Mouse (Mus musculus): Measurements from ENCODE around the gene Chadl.
A peak's percentile ranks its signal among the peaks of the same experiment; 100 is the strongest.
"Not testable (repeated sequence)": the region's sequence is repeated elsewhere in the genome, so short reads cannot be mapped to it uniquely, and the experiment has no call there.

Gene Chadl

GRCm38 (mm10) chr15:81697175-81697574 lies at the start of gene Chadl:
TSS of gene Chadl (minus strand) at chr15:81697287.
- peak in 1 of 2 experiments; percentile 31 for DNase-seq

- DNase-seq, result peak; percentile 39 to 64
Observed at GRCm38 (mm10) chr15:81745601-81746114, 48.6 kb upstream of the Chadl start.

- peak; percentile 76 to 78 for DNase-seq
Observed at GRCm38 (mm10) chr15:81744992-81745600, 48.0 kb upstream of the Chadl start, which contains the start of the genes Zc3h7b and Rangap1. TSS of gene Zc3h7b (plus strand) at chr15:81745057. TSS of gene Rangap1 (minus strand) at chr15:81745530.

DNA sequence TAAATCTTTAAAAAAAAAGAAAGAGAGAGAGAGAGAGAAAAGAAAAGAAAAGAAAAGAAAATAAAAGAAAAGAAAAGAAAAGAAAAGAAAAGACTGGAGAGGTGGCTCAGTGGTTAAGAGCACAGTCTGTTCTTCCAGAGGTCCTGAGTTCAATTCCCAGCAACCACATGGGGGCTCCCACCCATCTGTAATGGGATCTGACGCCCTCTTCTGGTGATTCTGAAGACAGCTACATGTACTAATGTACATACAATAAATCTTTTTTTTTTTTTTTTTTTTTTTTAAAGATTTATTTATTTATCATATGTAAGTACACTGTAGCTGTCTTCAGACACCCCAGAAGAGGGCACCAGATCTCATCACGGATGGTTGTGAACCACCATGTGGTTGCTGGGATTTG lies 45.3 kb upstream of the Chadl start:
- not testable (repeated sequence) for DNase-seq

- DNase-seq, result no peak
Observed at GRCm38 (mm10) chr15:81739924-81740323, 42.8 kb upstream of the Chadl start.

DNA sequence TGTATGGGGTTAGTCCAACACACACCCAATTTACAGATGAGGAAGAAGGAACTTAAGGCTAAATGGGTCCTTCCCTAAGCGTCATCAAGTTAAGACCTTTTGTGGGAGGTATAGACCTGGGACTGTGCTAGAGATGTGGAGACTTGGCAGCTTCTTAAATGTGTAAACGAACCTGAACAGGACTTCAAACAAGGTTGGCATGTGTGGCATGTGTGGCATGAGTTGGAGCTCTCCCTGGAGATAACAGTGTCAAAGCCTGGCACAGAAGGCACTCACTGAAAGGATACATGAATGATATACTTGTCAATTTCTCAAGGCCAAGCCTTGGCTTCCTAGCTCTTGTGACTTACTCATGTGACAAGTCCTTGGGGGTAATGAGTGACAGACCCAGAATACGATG lies 42.2 kb upstream of the Chadl start:
- DNase-seq, result no peak

DNA sequence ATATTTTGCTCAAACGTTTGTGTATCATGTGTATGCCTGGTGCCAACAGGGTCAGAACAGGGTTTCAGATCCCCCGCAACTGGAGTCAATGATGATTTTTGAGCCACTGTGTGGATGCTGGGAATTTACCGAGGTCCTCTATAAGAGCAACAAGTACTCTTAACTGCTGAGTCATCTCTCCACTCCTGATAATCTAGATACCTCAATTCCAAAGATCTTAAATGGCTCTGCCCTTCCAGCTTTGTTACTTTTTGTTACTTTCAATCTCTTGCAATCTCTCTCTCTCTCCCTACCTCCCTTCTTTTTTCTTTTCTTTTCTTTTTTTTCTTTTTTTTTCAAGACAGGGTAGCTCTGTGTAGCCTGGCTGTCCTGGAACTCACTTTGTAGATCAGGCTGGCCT lies 38.0 kb upstream of the Chadl start:
- no peak for DNase-seq

- peak; percentile 97 to 99 for DNase-seq
Observed at GRCm38 (mm10) chr15:81729792-81730635, 32.9 kb upstream of the Chadl start.

- peak; percentile 52 to 53 for DNase-seq
Observed at GRCm38 (mm10) chr15:81729241-81729791, 32.2 kb upstream of the Chadl start.

DNA sequence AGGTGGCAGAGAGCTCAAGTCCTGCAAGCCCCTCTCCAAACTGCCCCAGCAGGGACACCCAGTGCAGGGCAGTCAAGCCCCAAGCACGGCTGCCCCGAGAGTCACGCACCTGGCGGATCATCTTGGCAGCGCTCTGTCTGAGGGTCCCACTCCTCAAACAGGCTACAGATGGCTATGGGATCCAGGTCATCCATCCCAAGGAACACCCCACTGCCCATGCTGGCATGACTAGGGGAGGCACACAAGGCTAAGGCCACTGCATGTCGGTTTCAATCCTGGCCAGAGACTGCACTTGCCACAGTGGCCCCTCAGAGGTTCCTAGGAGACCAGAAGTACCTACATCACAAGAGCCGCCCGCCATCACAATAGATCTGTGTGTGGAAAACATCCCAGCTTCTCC lies 28.9 kb upstream of the Chadl start:
- no peak for DNase-seq

GRCm38 (mm10) chr15:81723653-81724052 lies 26.6 kb upstream of the Chadl start:
- no peak for DNase-seq

- DNase-seq, result no peak
Observed at GRCm38 (mm10) chr15:81722361-81722760, 25.3 kb upstream of the Chadl start.

GRCm38 (mm10) chr15:81719139-81719531 lies 22.0 kb upstream of the Chadl start:
- DNase-seq, result no peak

DNA sequence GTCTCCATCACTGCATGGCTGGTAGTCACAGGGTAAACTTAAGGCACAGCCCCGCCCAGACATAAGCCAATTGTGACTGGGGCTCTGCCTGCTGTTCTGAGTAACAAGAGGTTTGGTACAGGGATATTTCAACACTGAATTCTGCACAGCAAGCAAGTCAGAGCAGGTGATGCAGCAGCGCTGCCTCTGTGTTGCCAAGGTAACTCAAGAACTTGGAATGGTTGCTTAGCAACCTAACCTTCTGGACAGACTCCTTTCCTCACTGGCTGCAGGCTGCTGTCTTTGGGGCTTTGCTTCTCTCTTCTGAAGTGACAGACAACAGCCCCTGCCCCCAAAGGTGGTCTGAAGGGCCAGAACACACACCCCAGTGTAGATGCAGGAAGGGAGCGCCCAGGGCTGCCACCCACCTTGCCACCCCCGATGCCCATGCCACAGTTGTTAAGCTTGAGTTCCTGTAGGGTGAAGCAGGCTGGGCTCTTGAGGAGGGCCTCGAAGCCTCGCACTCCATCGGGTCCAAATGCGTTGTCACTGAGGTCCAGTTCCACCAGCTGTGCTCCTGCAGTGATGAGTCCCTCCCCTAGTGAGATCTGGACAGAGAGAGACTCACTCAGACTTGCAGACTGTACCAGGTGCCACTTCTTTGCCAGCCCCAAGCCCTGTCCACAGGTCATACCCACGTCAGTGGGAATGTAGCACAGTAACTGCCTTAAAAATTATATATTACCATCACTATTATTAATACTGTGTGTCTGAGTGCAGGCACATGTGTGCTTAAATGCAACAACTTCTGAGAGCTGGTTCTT lies 21.4 kb upstream of the Chadl start:
- no peak for DNase-seq

GRCm38 (mm10) chr15:81713742-81714141 lies 16.7 kb upstream of the Chadl start:
- DNase-seq, result no peak

DNA sequence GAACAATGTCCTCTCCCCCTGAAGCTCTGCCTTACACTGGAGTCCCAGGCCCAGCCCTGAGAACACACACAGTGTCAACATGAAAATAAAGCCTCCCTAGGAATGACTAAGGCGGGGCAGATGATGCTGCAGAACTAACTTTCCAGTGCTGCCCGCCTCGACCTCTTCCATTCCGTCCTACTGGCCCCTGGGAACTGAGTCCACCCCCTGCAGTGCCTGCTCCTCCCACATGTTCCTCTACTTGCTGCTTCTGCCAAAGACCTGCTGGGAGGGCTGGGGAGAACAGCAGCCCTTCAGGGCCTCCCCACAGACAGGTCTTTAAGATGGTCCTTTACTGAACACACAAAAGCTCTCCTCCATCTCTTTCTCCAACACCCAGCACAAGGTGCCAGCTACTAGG lies 13.7 kb upstream of the Chadl start:
- no peak for DNase-seq

DNA sequence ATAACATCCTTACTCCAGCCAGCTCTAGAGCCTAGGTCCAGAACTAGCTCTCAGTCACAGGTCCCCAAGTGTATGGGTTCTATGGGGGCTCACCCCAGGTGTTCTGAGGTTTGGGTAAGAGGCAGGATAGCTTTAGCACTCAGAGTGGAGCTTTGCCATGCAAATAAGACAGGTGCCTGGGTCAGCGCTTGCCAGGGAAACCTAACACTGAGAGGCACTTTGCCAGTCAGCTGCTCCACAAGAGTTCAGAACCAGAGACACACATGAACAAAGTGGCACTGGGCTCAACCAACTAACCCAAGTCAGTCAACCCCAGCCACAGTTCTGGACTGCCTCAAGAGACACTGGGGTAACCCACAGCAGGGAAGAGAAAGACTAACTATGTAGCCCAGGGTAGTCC lies 12.6 kb upstream of the Chadl start:
- no peak for DNase-seq

- DNase-seq, result no peak
Observed at GRCm38 (mm10) chr15:81708991-81709390, 11.9 kb upstream of the Chadl start.

- no peak for DNase-seq
Observed at GRCm38 (mm10) chr15:81703094-81703489, 6.0 kb upstream of the Chadl start.

DNA sequence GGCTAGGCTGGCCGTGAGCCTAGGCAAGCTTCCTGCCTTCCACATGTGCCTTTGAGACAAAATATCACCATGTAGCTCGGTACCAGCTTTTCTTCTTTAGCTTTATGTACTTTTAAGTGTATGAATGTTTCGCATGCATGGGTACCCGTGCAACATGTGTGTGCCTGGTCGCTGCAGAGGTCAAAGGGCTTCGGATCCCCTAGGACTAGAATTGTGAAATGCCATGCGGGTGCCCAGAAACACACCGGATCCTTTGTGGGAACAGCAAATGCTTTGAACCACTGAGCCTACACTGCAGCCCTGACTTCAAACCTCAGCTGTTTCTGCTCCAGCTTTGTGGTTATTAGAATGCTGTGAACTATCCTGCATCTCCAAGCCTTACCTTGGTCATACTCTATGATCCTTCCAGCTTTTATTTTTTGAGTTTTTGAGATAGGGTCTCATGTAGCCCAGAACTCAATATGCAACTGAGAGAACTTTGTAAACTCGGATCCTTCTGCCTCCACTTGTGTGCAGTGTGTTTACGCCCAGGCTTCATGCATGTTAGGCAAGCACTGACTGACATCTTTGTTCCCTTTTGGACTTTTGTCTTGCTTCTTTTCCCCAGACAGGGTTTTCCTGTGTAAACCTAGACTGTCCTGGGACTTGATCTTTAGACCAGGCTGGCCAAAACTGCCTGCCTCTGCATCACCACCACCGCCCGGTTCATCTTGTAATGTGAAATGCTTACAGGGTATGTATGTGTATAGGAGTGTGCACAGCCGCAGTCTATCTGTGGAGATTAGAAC lies 5.4 kb upstream of the Chadl start:
- no peak for DNase-seq

GRCm38 (mm10) chr15:81701350-81701749 lies 4.3 kb upstream of the Chadl start:
- DNase-seq, result not testable (repeated sequence)

DNA sequence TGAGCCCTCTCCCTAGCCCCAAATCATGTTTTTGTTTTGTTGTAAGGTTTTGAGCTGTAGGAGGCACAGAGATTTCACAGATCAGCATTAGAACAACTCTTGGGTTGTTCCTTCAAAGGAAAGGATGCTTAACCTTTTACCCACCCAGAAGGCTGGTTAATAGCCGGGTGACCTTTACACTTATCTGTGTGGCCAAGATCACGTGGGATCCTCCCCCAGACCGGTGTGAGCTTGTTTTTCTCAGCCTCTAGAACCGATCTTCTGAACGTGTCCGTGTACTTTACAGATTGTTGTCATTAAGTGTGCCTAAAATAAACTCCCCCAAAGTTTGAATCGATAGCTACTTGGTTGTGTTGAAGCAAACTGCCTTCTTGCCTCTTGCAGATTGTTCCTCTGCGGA lies 3.5 kb upstream of the Chadl start:
- DNase-seq, result no peak
